Mouse (Mus musculus): Measurements from ENCODE around the gene Fbp2. TPM values are rescaled to one million over a fixed set of nuclear protein-coding genes. Genes with fewer than 3 reads are reported as not detected.
"Not testable (repeated sequence)": the region's sequence is repeated elsewhere in the genome, so short reads cannot be mapped to it uniquely, and the experiment has no call there.

Fbp2 gene
- total and polyA plus RNA-seq, 3 experiments = 15.1 to 29.4 (median 23.7) TPM

- intact Hi-C loops (cut with DNase I) = no loop called here
- Histone ChIP-seq H3K79me2 (replicated peaks; ENCODE audit: control insufficient read depth, insufficient read depth, low read length) (no peaks in the 10 kb centered on the region), H3K4me1 (ENCODE audit: control insufficient read depth, insufficient read depth, low read length) (no peaks in the 10 kb centered on the region), H3K9ac (ENCODE audit: low read depth, low read length) (no peak overlapping the region), H3K36me3 (ENCODE audit: control insufficient read depth, insufficient read depth, low read length) (no peaks in the 10 kb centered on the region), H3K27me3 (ENCODE audit: control insufficient read depth, insufficient read depth, low read length) (no peaks in the 10 kb centered on the region), H3K27ac (no peak overlapping the region), H3K4me3 (no peak overlapping the region)
- DNase-seq = no peak
- 2% methylated on average over 26 of the region's 32 CpGs for WGBS
- no peak for TF ChIP-seq EP300 (IDR thresholded peaks at IDR 0.05; ENCODE audit: insufficient read depth, low read depth, low read length)
- no peak for TF ChIP-seq POLR2A (IDR thresholded peaks at IDR 0.05; ENCODE audit: insufficient read depth, low read depth, low read length)
- no peak for TF ChIP-seq CTCF (IDR thresholded peaks at IDR 0.05)
These were observed 45.5 kb downstream of the Fbp2 start for GRCm38 (mm10) chr13:62812713-62813112.

DNA sequence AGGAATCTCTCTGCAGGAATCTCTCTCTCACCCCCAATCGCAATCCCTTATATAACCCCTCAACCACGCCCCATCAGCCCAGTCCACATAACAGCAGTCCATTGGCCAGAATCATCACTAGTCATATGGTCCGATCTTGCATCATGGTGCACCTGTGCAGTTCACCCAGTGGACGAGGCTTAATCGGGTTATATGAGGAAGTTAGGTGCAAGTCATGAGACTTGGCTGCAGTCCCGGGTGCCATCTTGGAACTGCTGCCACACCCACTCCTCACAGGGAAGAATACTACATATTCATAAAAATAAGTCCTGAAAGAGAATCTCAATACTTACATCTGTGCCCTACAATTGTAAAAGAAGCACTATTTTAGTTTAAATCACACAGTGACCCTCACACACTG, 50.2 kb downstream of the Fbp2 start:
- H3K9ac ChIP-seq (ENCODE audit: low read depth, low read length); DNase-seq; H3K27me3 ChIP-seq (ENCODE audit: control insufficient read depth, insufficient read depth, low read length); H3K27ac ChIP-seq; H3K36me3 ChIP-seq (ENCODE audit: control insufficient read depth, insufficient read depth, low read length); H3K4me1 ChIP-seq (ENCODE audit: control insufficient read depth, insufficient read depth, low read length); H3K4me3 ChIP-seq; intact Hi-C loops (cut with DNase I); H3K79me2 ChIP-seq (replicated peaks; ENCODE audit: control insufficient read depth, insufficient read depth, low read length): not testable (repeated sequence)
- 80% methylated on average over 6 of the region's 6 CpGs for WGBS

Other genes starting within 250 kb of the Fbp2 start
- gene 6720489N17Rik, start 234.2 kb downstream of the Fbp2 start, total RNA-seq (2021) = 1 to 10 TPM in 1 of 2 experiments, under 1 TPM in 1; 0.84 to 1.2 TPM
- gene 6720489N17Rik, start 234.2 kb downstream of the Fbp2 start, polyA plus RNA-seq (2012; rRNA removed) = 0.14 and 0.44 TPM in 2 replicates
- gene Platr25, start 97.7 kb downstream of the Fbp2 start, total RNA-seq (2021) = 1 to 10 TPM; 1.6 to 2.9 TPM
- 0.74 and 1.6 TPM in 2 replicates for gene Platr25, start 97.7 kb downstream of the Fbp2 start, polyA plus RNA-seq (2012; rRNA removed)
- under 1 TPM; 0.55 to 0.59 TPM for gene Gm5141, start 72.6 kb downstream of the Fbp2 start, total RNA-seq (2021)
- gene Gm5141, start 72.6 kb downstream of the Fbp2 start, polyA plus RNA-seq (2012; rRNA removed) = 0.45 and 1.2 TPM in 2 replicates
- not detected for gene Fbp1, start 29.9 kb upstream of the Fbp2 start, total RNA-seq (2021)
- gene Fbp1, start 29.9 kb upstream of the Fbp2 start, polyA plus RNA-seq (2012; rRNA removed) = 0.51 and 0.94 TPM in 2 replicates
- gene 2010111I01Rik, start 106.5 kb upstream of the Fbp2 start, total RNA-seq (2021) = 100 to 1,000 TPM in 1 of 2 experiments, 10 to 100 TPM in 1; 91.0 to 101 TPM
- 84.6 and 126 TPM in 2 replicates for gene 2010111I01Rik, start 106.5 kb upstream of the Fbp2 start, polyA plus RNA-seq (2012; rRNA removed)